Mouse (Mus musculus) embryonic facial prominence, embryonic 11.5 days (tissue): Measurements from ENCODE around the gene Bola1. TPM values are rescaled to one million over a fixed set of nuclear protein-coding genes. Genes with fewer than 3 reads are reported as not detected.
"Not testable (repeated sequence)": the region's sequence is repeated elsewhere in the genome, so short reads cannot be mapped to it uniquely, and the experiment has no call there.

ENCODE experiments used
- ATAC-seq: fragments of 200-750 bp; cut with Nextera tagmentation; replicated peaks from 2 replicates; pipeline ENCODE4 v1.8.0; 2017; ENCODE audit warnings: low read depth; ENCODE audit not compliant: insufficient number of reproducible peaks, low FRiP score, low TSS enrichment
- DNase-seq: peaks from one replicate; pipeline ENCODE4 v3.0.0-alpha.2; 2015; ENCODE audit warnings: low spot score
- H3K27ac ChIP-seq: fragments of 300-500 bp; sonication (generic); replicated peaks from 2 replicates; pipeline ENCODE4 v1.5.1; 2014; ENCODE audit warnings: mild to moderate bottlenecking, low read depth, low read length, control low read depth
- H3K27me3 ChIP-seq: fragments of 300-500 bp; sonication (generic); 2 replicates; pipeline ENCODE4 v1.6.1; 2014; ENCODE audit warnings: mild to moderate bottlenecking, low read length, moderate library complexity, mixed read lengths; ENCODE audit not compliant: control insufficient read depth, insufficient read depth
- H3K36me3 ChIP-seq: fragments of 300-500 bp; sonication (generic); replicated peaks from 2 replicates; pipeline ENCODE4 v1.6.1; 2014; ENCODE audit warnings: low read depth, mild to moderate bottlenecking, low read length, moderate library complexity, mixed read lengths; ENCODE audit not compliant: control insufficient read depth, insufficient read depth
- H3K4me1 ChIP-seq: fragments of 300-500 bp; sonication (generic); 2 replicates; pipeline ENCODE4 v1.6.1; 2014; ENCODE audit warnings: low read length, mixed read lengths; ENCODE audit not compliant: control insufficient read depth, insufficient read depth
- H3K4me2 ChIP-seq: fragments of 300-500 bp; sonication (generic); 2 replicates; pipeline ENCODE4 v1.6.1; 2014; ENCODE audit warnings: low read depth, mild to moderate bottlenecking, control low read depth, low read length, moderate library complexity
- H3K4me3 ChIP-seq: fragments of 300-500 bp; sonication (generic); 2 replicates; pipeline ENCODE4 v1.5.1; 2014; ENCODE audit warnings: low read depth, low read length, control low read depth
- H3K9ac ChIP-seq: fragments of 300-500 bp; sonication (generic); replicated peaks from 2 replicates; pipeline ENCODE4 v1.6.1; 2014; ENCODE audit warnings: mild to moderate bottlenecking, control low read depth, low read length
- H3K9me3 ChIP-seq: fragments of 300-500 bp; sonication (generic); replicated peaks from 2 replicates; pipeline ENCODE4 v1.6.1; 2016; ENCODE audit warnings: mild to moderate bottlenecking, low read length, inconsistent platforms, mixed read lengths; ENCODE audit not compliant: control insufficient read depth
- WGBS: fragments of 180-500 bp; shearing (Covaris S2); extraction: QIAGEN DNeasy Blood & Tissue Kit; methylation state at CpG from one replicate; pipeline ENCODE4 v1.1.7; 2014; 5-methylcytosine and 5-hydroxymethylcytosine counted together
- polyA plus RNA-seq: library from polyadenylated mRNA; unstranded; fragments of >200 nt; fragmentation: Nextera tagmentation; extraction: Ambion mirVana; gene quantifications from 2 replicates; pipeline ENCODE4 v1.2.1, GENCODE M21; 2014

Gene Bola1
- polyA plus RNA-seq, 1 experiment from 2014 or later, result 59.4 TPM

DNA sequence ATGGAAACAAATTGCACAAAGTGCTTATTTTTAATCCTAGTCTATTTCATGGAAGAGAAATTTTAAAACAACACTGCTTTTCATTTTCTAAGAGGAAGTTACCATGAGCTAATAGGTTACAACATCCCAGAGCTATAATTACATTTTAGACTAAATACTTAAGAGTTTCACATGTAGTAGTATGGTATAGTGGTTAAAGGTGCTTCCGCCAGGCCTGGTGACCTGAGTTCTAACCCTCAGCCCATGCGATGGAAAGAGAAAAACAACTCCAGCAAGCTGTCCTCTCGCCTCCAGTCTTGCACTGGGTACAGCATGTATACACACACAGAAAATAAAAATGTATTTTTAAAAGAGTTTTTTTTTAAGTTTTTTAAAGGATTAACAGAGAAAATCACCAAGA, 32.3 kb upstream of the Bola1 start:
- Histone ChIP-seq H3K9ac (no peak overlapping the region), H3K4me3 (no peak overlapping the region), H3K4me1 (no peaks in the 10 kb centered on the region), H3K36me3 (no peaks in the 10 kb centered on the region), H3K9me3 (no peaks in the 10 kb centered on the region), H3K4me2 (no peak overlapping the region), H3K27me3 (no peaks in the 10 kb centered on the region), H3K27ac (no peak overlapping the region)
- WGBS, result 82% methylated on average over 3 of the region's 3 CpGs
- no peak for ATAC-seq
- DNase-seq, result no peak

- H3K9me3 ChIP-seq, result no peaks in the 10 kb centered on the region
- no peak for ATAC-seq
- no peaks in the 10 kb centered on the region for H3K36me3 ChIP-seq
- no peak overlapping the region for H3K4me3 ChIP-seq
- DNase-seq, result no peak
- no peaks in the 10 kb centered on the region for H3K4me1 ChIP-seq
- no peaks in the 10 kb centered on the region for H3K27me3 ChIP-seq
- H3K9ac ChIP-seq, result no peak overlapping the region
- 59% methylated on average over 3 of the region's 3 CpGs for WGBS
- H3K27ac ChIP-seq, result no peak overlapping the region
- no peak overlapping the region for H3K4me2 ChIP-seq
These were observed 31.4 kb upstream of the Bola1 start for GRCm38 (mm10) chr3:96250890-96251289.

GRCm38 (mm10) chr3:96249034-96249345, 29.5 kb upstream of the Bola1 start:
- DNase-seq (no peak), ATAC-seq (no peak)
- no peaks in the 10 kb centered on the region for H3K36me3 ChIP-seq
- no peaks in the 10 kb centered on the region for H3K9me3 ChIP-seq
- H3K4me3 ChIP-seq, result peak overlapping the region; percentile 48; the same call in 1 of the 2 replicates
- peak overlapping the region; percentile 23 for H3K4me2 ChIP-seq
- H3K9ac ChIP-seq, result no peak overlapping the region
- WGBS, result 57% methylated on average over 4 of the region's 4 CpGs
- H3K27ac ChIP-seq, result 0 out of 2 replicates have a peak overlapping the region, but pooled peaks have one; percentile 28
- H3K4me1 ChIP-seq, result no peaks in the 10 kb centered on the region; the same call in 1 of the 2 replicates
- H3K27me3 ChIP-seq, result no peaks in the 10 kb centered on the region

GRCm38 (mm10) chr3:96248141-96249033, 28.9 kb upstream of the Bola1 start:
- H3K9ac ChIP-seq, result peak overlapping the region; percentile 37; the same call in 1 of the 2 replicates
- ATAC-seq (no peak), DNase-seq (peak; percentile 54)
- H3K4me3 ChIP-seq, result peak overlapping the region; percentile 48
- H3K4me2 ChIP-seq, result peak overlapping the region; percentile 52
- no peaks in the 10 kb centered on the region; the same call in 1 of the 2 replicates for H3K4me1 ChIP-seq
- 0 out of 2 replicates have a peak overlapping the region, but pooled peaks have one; percentile 28 for H3K27ac ChIP-seq
- H3K9me3 ChIP-seq, result no peaks in the 10 kb centered on the region
- no peaks in the 10 kb centered on the region for H3K27me3 ChIP-seq
- H3K36me3 ChIP-seq, result no peaks in the 10 kb centered on the region
- 52% methylated on average over 6 of the region's 6 CpGs for WGBS

GRCm38 (mm10) chr3:96247356-96248140, 28.0 kb upstream of the Bola1 start:
- Histone ChIP-seq H3K4me3 (peak overlapping the region; percentile 48), H3K9me3 (no peaks in the 10 kb centered on the region), H3K4me2 (peak overlapping the region; percentile 52), H3K4me1 (no peaks in the 10 kb centered on the region; the same call in 1 of the 2 replicates), H3K27ac (peak overlapping the region; percentile 72), H3K27me3 (no peaks in the 10 kb centered on the region), H3K36me3 (no peaks in the 10 kb centered on the region), H3K9ac (peak overlapping the region; percentile 65)
- ATAC-seq (no peak), DNase-seq (peak; percentile 56)
- WGBS, result 2% methylated on average over 11 of the region's 11 CpGs

DNA sequence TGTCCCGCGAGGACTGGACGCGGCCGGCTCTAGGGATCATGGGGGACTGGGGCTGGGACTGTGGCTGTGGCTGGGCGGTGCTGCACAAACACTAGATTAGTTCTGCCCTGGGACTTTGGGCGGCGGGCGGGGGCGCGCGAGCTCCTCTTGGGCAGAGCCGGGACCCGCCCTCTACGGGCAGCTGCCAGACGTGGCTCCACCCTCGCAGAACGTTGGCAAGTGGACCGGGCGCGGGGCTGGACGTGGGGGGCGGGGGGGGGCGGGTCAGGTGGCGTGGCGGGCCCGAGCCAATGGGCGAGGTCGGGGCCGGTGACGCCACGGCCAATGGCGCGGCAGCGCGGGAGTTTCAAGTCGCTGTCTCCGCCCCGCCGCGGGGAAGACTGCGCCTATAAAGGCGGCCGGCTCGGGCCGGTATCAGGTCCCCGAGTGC, 26.9 kb upstream of the Bola1 start, which contains the start of gene Hist2h3c1:
Hist2h3c1 (plus strand) TSS at position 259 of the 430 bp plus-strand sequence.
- H3K9me3 ChIP-seq, H3K27me3 ChIP-seq, DNase-seq, H3K36me3 ChIP-seq, H3K4me1 ChIP-seq: not testable (repeated sequence)
- H3K9ac ChIP-seq, result peak within 1 kb of the TSS; percentile 65
- H3K4me2 ChIP-seq, result peak within 1 kb of the TSS; percentile 52
- peak; percentile 94 for ATAC-seq
- H3K4me3 ChIP-seq, result peak within 1 kb of the TSS; percentile 48
- 0% methylated on average over 3 of the region's 47 CpGs for WGBS
- peak within 1 kb of the TSS; percentile 72 for H3K27ac ChIP-seq

- H3K36me3 ChIP-seq, DNase-seq, H3K4me3 ChIP-seq, H3K4me1 ChIP-seq, H3K9me3 ChIP-seq, H3K9ac ChIP-seq, H3K4me2 ChIP-seq, H3K27me3 ChIP-seq, ATAC-seq: not testable (repeated sequence)
- H3K27ac ChIP-seq, result peak overlapping the region; percentile 65; the same call in 1 of the 2 replicates
- WGBS, result 0% methylated on average over 9 of the region's 21 CpGs
These were observed 26.5 kb upstream of the Bola1 start for GRCm38 (mm10) chr3:96246018-96246417.
